In the genomic region with DNA sequence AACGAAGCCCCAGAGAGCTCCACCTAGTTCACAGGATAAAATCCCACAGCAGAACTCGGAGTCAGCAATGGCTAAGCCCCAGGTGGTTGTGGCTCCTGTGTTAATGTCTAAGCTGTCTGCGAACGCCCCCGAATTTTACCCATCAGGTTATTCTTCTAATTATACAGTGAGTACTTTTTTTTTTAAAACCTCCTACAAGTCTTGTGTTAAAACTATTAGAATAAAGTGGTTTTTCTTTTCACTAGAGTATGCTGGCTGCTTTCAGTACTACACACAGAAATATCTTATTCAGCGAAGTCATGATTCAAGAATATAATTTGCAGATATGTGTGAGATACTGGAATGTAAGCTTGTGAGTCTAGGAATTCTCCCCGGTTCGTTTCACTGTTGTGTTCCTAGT, we compare ENCODE assay signal across 8 mouse cellular contexts. TPM values are rescaled to one million over a fixed set of nuclear protein-coding genes. Genes with fewer than 3 reads are reported as not detected.
DNase-seq lines count a peak whose midpoint lies in the region; ATAC-seq lines count a peak whose summit lies in the region.

No protein-coding gene starts in this region.

- no peak for ATAC-seq in hindbrain, embryonic 15.5 days (ENCODE audit: low FRiP score, low read depth)
- ATAC-seq in liver, embryonic 16.5 days (ENCODE audit: low read depth) = no peak

- H3K9ac ChIP-seq in hindbrain, embryonic 15.5 days = peak overlapping the region; percentile 100
- no peak overlapping the region; the same call in 1 of the 2 replicates for H3K9ac ChIP-seq in liver, embryonic 16.5 days (ENCODE audit: low read depth, low read length)

- H3K4me2 ChIP-seq in hindbrain, embryonic 15.5 days = peak overlapping the region; percentile 58
- H3K4me2 ChIP-seq in liver, embryonic 16.5 days (ENCODE audit: low read depth, low read length) = peak overlapping the region; percentile 96

- no peaks in the 10 kb centered on the region for H3K9me3 ChIP-seq in hindbrain, embryonic 15.5 days
- H3K9me3 ChIP-seq in liver, embryonic 16.5 days (replicated peaks; ENCODE audit: control insufficient read depth, low read length) = no peaks in the 10 kb centered on the region

- WGBS in hindbrain, embryonic 15.5 days = 18% methylated on average over 8 of the region's 8 CpGs
- 25% methylated on average over 8 of the region's 8 CpGs for WGBS in liver, embryonic 16.5 days (ENCODE audit: insufficient replicate concordance)

- H3K4me1 ChIP-seq in hindbrain, embryonic 15.5 days (replicated peaks) = peaks cover 43% of the 10 kb centered on the region
- peaks cover 3% of the 10 kb centered on the region for H3K4me1 ChIP-seq in liver, embryonic 16.5 days (ENCODE audit: control insufficient read depth, low read depth, low read length)

- H3K27me3 ChIP-seq in hindbrain, embryonic 15.5 days = no peaks in the 10 kb centered on the region
- H3K27me3 ChIP-seq in liver, embryonic 16.5 days (ENCODE audit: control insufficient read depth, insufficient read depth, low read depth, low read length) = no peaks in the 10 kb centered on the region

- peak overlapping the region; percentile 99 for H3K4me3 ChIP-seq in hindbrain, embryonic 15.5 days
- H3K4me3 ChIP-seq in liver, embryonic 16.5 days (ENCODE audit: low read depth, low read length) = peak overlapping the region; percentile 91

- H3K27ac ChIP-seq in hindbrain, embryonic 15.5 days (replicated peaks) = peak overlapping the region; percentile 98
- H3K27ac ChIP-seq in liver, embryonic 16.5 days (ENCODE audit: low read length) = no peak overlapping the region

- peak; percentile 9 for DNase-seq in cerebellum, adult 11-12 months
- DNase-seq in cerebellum, adult 8-10 months = no peak
- peak; percentile 9 for DNase-seq in right cerebral cortex, postnatal 14 days
- no peak for DNase-seq in right cerebral cortex, adult 18-20 months
- DNase-seq in adrenal gland, postnatal 10 days = no peak
- no peak for DNase-seq in urinary bladder, postnatal 14 days (ENCODE audit: low spot score)

- H3K36me3 ChIP-seq in hindbrain, embryonic 15.5 days = 0 out of 2 replicates have a peak, but pooled peaks cover 3% of the 10 kb centered on the region
- H3K36me3 ChIP-seq in liver, embryonic 16.5 days (ENCODE audit: control insufficient read depth, insufficient read depth) = no peaks in the 10 kb centered on the region

RNA-seq across cellular contexts. Expression of gene Paip1, which starts 1.8 kb away (rescaled TPM):
- polyA plus RNA-seq in hindbrain, embryonic 15.5 days (2015; fragmentation: Nextera tagmentation; extraction: Ambion mirVana) = 135 and 144 TPM in 2 replicates
- polyA plus RNA-seq in liver, embryonic 16.5 days (2015; fragmentation: Nextera tagmentation; extraction: Ambion mirVana) = 15.3 and 20.1 TPM in 2 replicates
- 100 to 1,000 TPM; 106 TPM for total RNA-seq in adrenal gland, postnatal 10 days (2021)

RNA-seq across cellular contexts. Expression of gene 4833420G17Rik, which starts 32.4 kb away (rescaled TPM):
- 82.7 and 84.3 TPM in 2 replicates for polyA plus RNA-seq in hindbrain, embryonic 15.5 days (2015; fragmentation: Nextera tagmentation; extraction: Ambion mirVana)
- 19.8 and 22.2 TPM in 2 replicates for polyA plus RNA-seq in liver, embryonic 16.5 days (2015; fragmentation: Nextera tagmentation; extraction: Ambion mirVana)
- total RNA-seq in adrenal gland, postnatal 10 days (2021) = 10 to 100 TPM; 20.8 to 26.3 TPM

RNA-seq across cellular contexts. Expression of gene Tmem267, which starts 57.7 kb away (rescaled TPM):
- 4.3 and 4.5 TPM in 2 replicates for polyA plus RNA-seq in hindbrain, embryonic 15.5 days (2015; fragmentation: Nextera tagmentation; extraction: Ambion mirVana)
- 0.33 and 0.35 TPM in 2 replicates for polyA plus RNA-seq in liver, embryonic 16.5 days (2015; fragmentation: Nextera tagmentation; extraction: Ambion mirVana)
- total RNA-seq in adrenal gland, postnatal 10 days (2021) = 10 to 100 TPM in 1 of 2 experiments, 1 to 10 TPM in 1; 9.1 to 15.7 TPM

RNA-seq across cellular contexts. Expression of gene 3110070M22Rik, which starts 58.0 kb away (rescaled TPM):
- polyA plus RNA-seq in hindbrain, embryonic 15.5 days (2015; fragmentation: Nextera tagmentation; extraction: Ambion mirVana) = 1.3 and 2.1 TPM in 2 replicates
- 0.13 and 0.25 TPM in 2 replicates for polyA plus RNA-seq in liver, embryonic 16.5 days (2015; fragmentation: Nextera tagmentation; extraction: Ambion mirVana)
- 1 to 10 TPM; 1.2 to 2.9 TPM for total RNA-seq in adrenal gland, postnatal 10 days (2021)

Comparison
In these comparisons a context has a peak if more than half of its experiments do, and no peak if none do; other contexts are left out.
1. DNase-seq: peak in cerebellum, adult 11-12 months (single experiment) and right cerebral cortex, postnatal 14 days (single experiment); none in cerebellum, adult 8-10 months (single experiment), right cerebral cortex, adult 18-20 months (single experiment), adrenal gland, postnatal 10 days (single experiment) and urinary bladder, postnatal 14 days (single experiment).